Mouse (Mus musculus) gastrocnemius, adult 2 months (tissue): ENCODE results near the gene Gm9507. TPM values are rescaled to one million over a fixed set of nuclear protein-coding genes. Genes with fewer than 3 reads are reported as not detected.
"Not testable (repeated sequence)": the region's sequence is repeated elsewhere in the genome, so short reads cannot be mapped to it uniquely, and the experiment has no call there.

Source experiments
- DNase-seq: peaks from one replicate; pipeline ENCODE4 v3.0.0; 2022
- H3K27ac ChIP-seq: fragments of 200-600 bp; 2 replicates; pipeline ENCODE4 v1.8.1; 2022; ENCODE audit warnings: mild to moderate bottlenecking
- H3K4me3 ChIP-seq: fragments of 200-600 bp; 2 replicates; pipeline ENCODE4 v1.8.1; 2022; ENCODE audit warnings: mild to moderate bottlenecking, moderate library complexity
- CTCF ChIP-seq: fragments of 200-600 bp; IDR thresholded peaks from 2 replicates; pipeline ENCODE4 v1.8.1; 2022; ENCODE audit warnings: antibody characterized with exemption, mild to moderate bottlenecking, moderate library complexity
- intact Hi-C: fragments of 180-260 bp; cut with DNase I; formaldehyde crosslinking; loops from one replicate; pipeline ENCODE4 v1.15.1; 2025
- long read RNA-seq, 2 experiments: library from polyadenylated mRNA; stranded (forward); transcript quantifications; one replicate each; pipeline ENCODE4 v2.0.0; 2021
- total RNA-seq, 2 experiments: library from RNA; stranded (reverse); gene quantifications; 2 replicates each; pipeline ENCODE4 v1.2.3; 2021

The Gm9507 gene
- total RNA-seq, result not detected
- long read RNA-seq, experiment 1, result 0 reads
- long read RNA-seq, experiment 2, result 0 reads

GRCm38 (mm10) chr10:77811743-77812142 is at the start of gene Gm9507:
TSS of gene Gm9507 (minus strand) at chr10:77811843.
- no peak for DNase-seq
- TF ChIP-seq CTCF, result no peak
- Histone ChIP-seq H3K27ac (no peak within 1 kb of the TSS), H3K4me3 (no peak within 1 kb of the TSS)
- intact Hi-C loops, result no loop called here

GRCm38 (mm10) chr10:77852559-77852958 is 40.9 kb upstream of the Gm9507 start, which contains the start of gene Gm10318:
TSS of gene Gm10318 (plus strand) at chr10:77852859.
- no peak for TF ChIP-seq CTCF
- Histone ChIP-seq H3K27ac (no peak within 1 kb of the TSS), H3K4me3 (no peak within 1 kb of the TSS)
- DNase-seq, result no peak
- intact Hi-C loops, result no loop called here

- intact Hi-C loops, result no loop called here
- DNase-seq, result no peak
- no peak for TF ChIP-seq CTCF
- no peak overlapping the region for H3K4me3 ChIP-seq
- H3K27ac ChIP-seq, result no peak overlapping the region
These were observed 35.9 kb upstream of the Gm9507 start for GRCm38 (mm10) chr10:77847538-77847937.

GRCm38 (mm10) chr10:77846961-77847360 is 35.3 kb upstream of the Gm9507 start:
- no peak for TF ChIP-seq CTCF
- H3K4me3 ChIP-seq, result no peak overlapping the region
- no peak overlapping the region for H3K27ac ChIP-seq
- intact Hi-C loops, result no loop called here
- DNase-seq, result no peak

- H3K27ac ChIP-seq, result no peak within 1 kb of the TSS
- TF ChIP-seq CTCF, result no peak
- H3K4me3 ChIP-seq, result no peak within 1 kb of the TSS
- DNase-seq, result no peak
- intact Hi-C loops, result no loop called here
These were observed 34.9 kb upstream of the Gm9507 start, which contains the start of gene Gm36176 for GRCm38 (mm10) chr10:77846503-77846902. TSS of gene Gm36176 (plus strand) at chr10:77846803.

- H3K27ac ChIP-seq, result no peak overlapping the region
- H3K4me3 ChIP-seq, result no peak overlapping the region
- no peak for TF ChIP-seq CTCF
- DNase-seq, result no peak
- intact Hi-C loops, result no loop called here
These were observed 27.4 kb upstream of the Gm9507 start for GRCm38 (mm10) chr10:77839006-77839405.

GRCm38 (mm10) chr10:77835647-77836046 is 24.0 kb upstream of the Gm9507 start, which contains the start of gene Krtap10-10:
TSS of gene Krtap10-10 (plus strand) at chr10:77835947.
- Histone ChIP-seq H3K27ac (no peak within 1 kb of the TSS), H3K4me3 (no peak within 1 kb of the TSS)
- no peak for TF ChIP-seq CTCF
- no peak for DNase-seq
- intact Hi-C loops, result no loop called here

- no peak for TF ChIP-seq CTCF
- intact Hi-C loops, result no loop called here
- no peak for DNase-seq
- H3K4me3 ChIP-seq, result no peak within 1 kb of the TSS
- no peak within 1 kb of the TSS for H3K27ac ChIP-seq
These were observed 15.3 kb upstream of the Gm9507 start, which contains the start of gene Krtap10-4 for GRCm38 (mm10) chr10:77826951-77827350. TSS of gene Krtap10-4 (minus strand) at chr10:77827095.

- intact Hi-C loops, result no loop called here
These were observed 7.6 kb upstream of the Gm9507 start for GRCm38 (mm10) chr10:77819203-77819602.

GRCm38 (mm10) chr10:77818523-77818922 is 6.9 kb upstream of the Gm9507 start:
- no peak overlapping the region for H3K27ac ChIP-seq
- no peak for DNase-seq
- intact Hi-C loops, result no loop called here

More at GRCm38 (mm10) chr10:77819203-77819602, 7.6 kb upstream of the Gm9507 start:
- no peak for DNase-seq
- Histone ChIP-seq H3K4me3 (no peak overlapping the region), H3K27ac (no peak overlapping the region)
- no peak for TF ChIP-seq CTCF

GRCm38 (mm10) chr10:77815514-77815913 is 3.9 kb upstream of the Gm9507 start:
- H3K4me3 ChIP-seq, result no peak overlapping the region
- peak; percentile 55 for TF ChIP-seq CTCF
- intact Hi-C loops, result no loop called here
- H3K27ac ChIP-seq, result no peak overlapping the region
- no peak for DNase-seq

More at GRCm38 (mm10) chr10:77818523-77818922, 6.9 kb upstream of the Gm9507 start:
- TF ChIP-seq CTCF, result no peak
- no peak overlapping the region for H3K4me3 ChIP-seq

- no peak for TF ChIP-seq CTCF
- H3K4me3 ChIP-seq, result no peak within 1 kb of the TSS
- DNase-seq, result no peak
- intact Hi-C loops, result no loop called here
- H3K27ac ChIP-seq, result no peak within 1 kb of the TSS
These were observed 2.7 kb upstream of the Gm9507 start, which contains the start of gene Gm2696 for GRCm38 (mm10) chr10:77814382-77814781. TSS of gene Gm2696 (plus strand) at chr10:77814682.

- no peak overlapping the region for H3K27ac ChIP-seq
- no peak for TF ChIP-seq CTCF
- intact Hi-C loops, result no loop called here
- DNase-seq, result no peak
- no peak overlapping the region for H3K4me3 ChIP-seq
These were observed 7.5 kb downstream of the Gm9507 start for GRCm38 (mm10) chr10:77804095-77804494.

- no peak for TF ChIP-seq CTCF
- no peak for DNase-seq
- Histone ChIP-seq H3K4me3 (no peak within 1 kb of the TSS), H3K27ac (no peak within 1 kb of the TSS)
- intact Hi-C loops, result no loop called here
These were observed 12.6 kb downstream of the Gm9507 start, which contains the start of gene Gm19668 for GRCm38 (mm10) chr10:77798921-77799508. TSS of gene Gm19668 (minus strand) at chr10:77799133.

GRCm38 (mm10) chr10:77798164-77798920 is 13.3 kb downstream of the Gm9507 start:
- H3K27ac ChIP-seq, DNase-seq, intact Hi-C loops, H3K4me3 ChIP-seq: not testable (repeated sequence)
